Mouse (Mus musculus) C2C12 (cell line): ENCODE measurements at regions not wholly inside any gene's neighbourhood (a gene's known extent, or its start where the extent isn't known, plus 50 kb on each side); places are given as distances from the start of the nearest gene placed in this dataset.

Experiments
- CEBPB ChIP-seq: IDR thresholded peaks from one replicate; pipeline ENCODE4 v1.6.1; 2011; ENCODE audit warnings: low read depth, mild to moderate bottlenecking, control low read depth, moderate library complexity
- CTCF ChIP-seq: IDR thresholded peaks from one replicate; pipeline ENCODE4 v1.5.1; 2011; ENCODE audit not compliant: control insufficient read depth, insufficient read depth, insufficient read length
- FOSL1 ChIP-seq: IDR thresholded peaks from one replicate; pipeline ENCODE4 v1.8.0; 2011; ENCODE audit warnings: mild to moderate bottlenecking, low read length; ENCODE audit not compliant: poor library complexity, insufficient read depth, severe bottlenecking
- MAX ChIP-seq: IDR thresholded peaks from one replicate; pipeline ENCODE4 v1.6.1; 2011; ENCODE audit warnings: mild to moderate bottlenecking, control low read depth
- MYOD1 ChIP-seq: IDR thresholded peaks from one replicate; pipeline ENCODE4 v1.6.1; 2011; ENCODE audit warnings: low read depth; ENCODE audit not compliant: control insufficient read depth, insufficient read length
- MYOG ChIP-seq: IDR thresholded peaks from one replicate; pipeline ENCODE4 v1.6.1; 2011; ENCODE audit not compliant: control insufficient read depth, insufficient read length; ENCODE audit errors: extremely low read depth
- USF1 ChIP-seq: IDR thresholded peaks from one replicate; pipeline ENCODE4 v1.6.1; 2011; ENCODE audit warnings: low read depth, mild to moderate bottlenecking, control low read depth, moderate library complexity

DNA sequence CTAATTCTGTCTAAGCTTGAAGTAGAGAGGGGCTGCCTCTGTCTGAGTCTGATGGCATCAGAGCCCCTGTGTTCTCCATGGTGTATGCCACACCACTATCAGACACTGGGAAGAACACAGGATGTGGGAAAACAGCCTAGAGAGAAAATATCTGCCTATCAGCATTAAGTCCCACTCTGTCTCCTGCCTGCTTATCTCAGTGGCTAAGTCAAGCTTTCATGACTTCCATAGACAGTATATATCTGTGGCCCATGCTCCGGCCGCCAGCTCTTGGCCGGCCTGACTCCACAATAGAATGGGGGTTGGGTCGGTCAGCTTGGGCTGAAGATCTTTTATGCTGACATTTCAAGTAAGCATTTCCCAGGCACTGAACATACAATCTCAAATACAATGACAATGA, 92.0 kb upstream of the Sox9 start:
- TF ChIP-seq FOSL1 (no peak), MAX (no peak), CTCF (no peak), USF1 (no peak), MYOD1 (no peak), MYOG (no peak), CEBPB (no peak)
